Mouse (Mus musculus) hindbrain, embryonic 10.5 days (tissue): ENCODE measurements around the gene Prrg2. TPM values are rescaled to one million over a fixed set of nuclear protein-coding genes. Genes with fewer than 3 reads are reported as not detected.
A peak's percentile ranks its signal among the peaks of the same experiment; 100 is the strongest.

Experiments
- DNase-seq: peaks from one replicate; pipeline ENCODE4 v3.0.0-alpha.2; 2017; ENCODE audit warnings: low spot score
- H3K27ac ChIP-seq: fragments of 300-500 bp; sonication (generic); 2 replicates; pipeline ENCODE4 v1.5.1; 2016; ENCODE audit warnings: mild to moderate bottlenecking, moderate library complexity
- H3K27me3 ChIP-seq: fragments of 300-500 bp; sonication (generic); 2 replicates; pipeline ENCODE4 v1.6.1; 2016; ENCODE audit warnings: mild to moderate bottlenecking; ENCODE audit not compliant: poor library complexity, insufficient read depth, severe bottlenecking
- H3K36me3 ChIP-seq: fragments of 300-500 bp; sonication (generic); 2 replicates; pipeline ENCODE4 v1.6.1; 2016; ENCODE audit warnings: mild to moderate bottlenecking, moderate library complexity
- H3K4me1 ChIP-seq: fragments of 300-500 bp; sonication (generic); replicated peaks from 2 replicates; pipeline ENCODE4 v1.6.1; 2016; ENCODE audit warnings: mild to moderate bottlenecking
- H3K4me3 ChIP-seq: fragments of 300-500 bp; sonication (generic); 2 replicates; pipeline ENCODE4 v1.5.1; 2016; ENCODE audit warnings: mild to moderate bottlenecking, moderate library complexity
- H3K9me3 ChIP-seq: fragments of 300-500 bp; sonication (generic); 2 replicates; pipeline ENCODE4 v1.6.1; 2016; ENCODE audit warnings: mild to moderate bottlenecking, moderate library complexity
- WGBS: fragments of 180-500 bp; shearing (Covaris S2); methylation state at CpG from one replicate; pipeline ENCODE4 v1.1.7; 2016; 5-methylcytosine and 5-hydroxymethylcytosine counted together
- polyA plus RNA-seq: library from polyadenylated mRNA; unstranded; fragments of >200 nt; fragmentation: Nextera tagmentation; extraction: Ambion mirVana; gene quantifications from 2 replicates; pipeline ENCODE4 v1.2.1, GENCODE M21; 2016

Gene Prrg2
- polyA plus RNA-seq, 1 experiment from 2014 or later = 18.6 TPM

- Histone ChIP-seq H3K27me3 (no peaks in the 10 kb centered on the region), H3K4me1 (peaks cover 50% of the 10 kb centered on the region), H3K4me3 (peak overlapping the region; percentile 95), H3K9me3 (no peaks in the 10 kb centered on the region), H3K36me3 (peaks cover 52% of the 10 kb centered on the region), H3K27ac (peak overlapping the region; percentile 99)
- DNase-seq = peak; percentile 89
- WGBS = 2% methylated on average over 16 of the region's 16 CpGs
Measured at GRCm38 (mm10) chr7:45050945-45051600, 11.4 kb downstream of the Prrg2 start.

GRCm38 (mm10) chr7:45048923-45049657 lies 13.4 kb downstream of the Prrg2 start:
- Histone ChIP-seq H3K9me3 (no peaks in the 10 kb centered on the region), H3K36me3 (peaks cover 72% of the 10 kb centered on the region), H3K27ac (0 out of 2 replicates have a peak overlapping the region, but pooled peaks have one; percentile 40), H3K4me1 (peaks cover 43% of the 10 kb centered on the region), H3K4me3 (peak overlapping the region; percentile 95; the same call in 1 of the 2 replicates), H3K27me3 (no peaks in the 10 kb centered on the region)
- WGBS = 92% methylated on average over 23 of the region's 23 CpGs
- no peak for DNase-seq

DNA sequence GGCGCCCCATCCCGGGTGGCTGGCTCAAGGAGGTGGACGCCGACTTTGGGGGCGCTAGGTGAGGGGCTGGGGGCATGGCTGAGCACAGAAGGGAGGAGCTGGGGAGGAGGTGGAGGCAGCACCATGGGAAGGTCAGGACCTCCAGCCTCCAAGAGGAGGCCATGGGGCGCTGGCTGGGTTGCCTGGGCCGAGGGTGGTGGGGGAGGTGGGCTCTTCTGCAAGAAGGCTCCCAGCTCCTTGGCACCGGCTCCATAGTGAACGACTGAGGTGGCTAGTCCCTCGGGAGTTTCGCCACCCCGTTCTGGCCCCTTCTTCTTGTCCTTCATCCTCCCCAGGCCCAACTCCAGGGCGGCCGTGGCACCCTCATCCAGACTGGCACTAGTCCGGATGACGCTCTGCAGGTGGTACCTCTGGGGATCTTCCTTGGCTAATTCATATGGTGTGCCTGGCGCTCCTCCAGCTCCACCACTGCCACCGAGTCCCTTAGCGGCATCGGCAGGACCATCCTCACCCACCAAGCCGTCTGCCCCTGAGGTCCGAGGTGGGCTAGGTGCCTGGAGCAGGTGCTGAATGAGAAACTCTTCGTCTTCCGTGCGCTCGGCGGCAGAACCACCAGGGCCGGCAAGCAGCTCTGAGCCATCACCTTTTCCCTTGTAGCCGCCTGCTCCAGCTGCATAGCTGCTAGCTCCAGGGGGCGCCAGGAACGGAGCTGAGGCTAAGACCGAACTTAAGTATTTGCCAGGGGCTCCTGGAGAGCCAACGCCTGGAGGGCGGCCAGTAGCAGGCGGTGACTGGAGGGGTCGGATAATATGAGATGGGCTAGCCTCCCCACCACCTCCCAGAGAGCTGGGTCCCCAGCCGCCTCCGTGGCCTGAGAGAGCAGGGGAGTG lies 14.2 kb downstream of the Prrg2 start:
- Histone ChIP-seq H3K27ac (no peak overlapping the region), H3K4me3 (no peak overlapping the region), H3K27me3 (no peaks in the 10 kb centered on the region), H3K36me3 (peaks cover 80% of the 10 kb centered on the region), H3K9me3 (no peaks in the 10 kb centered on the region), H3K4me1 (peaks cover 36% of the 10 kb centered on the region)
- WGBS = 95% methylated on average over 38 of the region's 38 CpGs
- DNase-seq = no peak

- DNase-seq = no peak
- H3K4me1 ChIP-seq = peaks cover 36% of the 10 kb centered on the region
- no peak overlapping the region for H3K4me3 ChIP-seq
- H3K36me3 ChIP-seq = peaks cover 88% of the 10 kb centered on the region
- no peak overlapping the region for H3K27ac ChIP-seq
- no peaks in the 10 kb centered on the region for H3K9me3 ChIP-seq
- WGBS = 96% methylated on average over 14 of the region's 14 CpGs
- H3K27me3 ChIP-seq = no peaks in the 10 kb centered on the region
Measured at GRCm38 (mm10) chr7:45047491-45047890, 15.0 kb downstream of the Prrg2 start.

GRCm38 (mm10) chr7:45046853-45047350 lies 15.6 kb downstream of the Prrg2 start:
- Histone ChIP-seq H3K36me3 (peaks cover 94% of the 10 kb centered on the region), H3K27me3 (no peaks in the 10 kb centered on the region), H3K27ac (no peak overlapping the region), H3K4me3 (0 out of 2 replicates have a peak overlapping the region, but pooled peaks have one; percentile 9), H3K9me3 (no peaks in the 10 kb centered on the region), H3K4me1 (peaks cover 32% of the 10 kb centered on the region)
- no peak for DNase-seq
- 96% methylated on average over 26 of the region's 26 CpGs for WGBS

- no peak overlapping the region for H3K4me3 ChIP-seq
- WGBS = 94% methylated on average over 22 of the region's 22 CpGs
- H3K27ac ChIP-seq = peak overlapping the region; percentile 53; the same call in 1 of the 2 replicates
- no peak for DNase-seq
- H3K36me3 ChIP-seq = peaks cover 100% of the 10 kb centered on the region
- H3K4me1 ChIP-seq = peaks cover 21% of the 10 kb centered on the region
- no peaks in the 10 kb centered on the region for H3K27me3 ChIP-seq
- H3K9me3 ChIP-seq = no peaks in the 10 kb centered on the region
Measured at GRCm38 (mm10) chr7:45045741-45046140, 16.7 kb downstream of the Prrg2 start.

DNA sequence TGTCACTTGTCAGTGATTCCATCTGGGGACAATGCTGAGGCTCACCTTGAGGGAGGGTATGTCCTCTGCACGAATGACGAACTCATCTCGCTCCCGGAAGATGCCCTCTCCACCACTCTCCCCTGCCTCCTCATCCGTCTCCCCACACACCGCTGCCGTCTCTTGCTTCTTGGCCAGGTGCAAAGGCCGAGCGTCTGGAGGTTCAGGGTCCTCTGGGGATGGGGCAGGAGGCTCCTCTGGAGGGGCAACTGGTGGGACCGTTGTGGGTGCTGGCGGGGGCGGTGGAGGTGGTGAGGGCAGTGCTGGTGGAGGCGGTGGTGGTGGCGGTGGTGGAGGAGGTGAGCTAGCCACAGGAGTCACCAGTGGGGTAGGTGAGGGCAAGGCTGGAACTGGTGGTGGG lies 19.2 kb downstream of the Prrg2 start:
- no peaks in the 10 kb centered on the region for H3K9me3 ChIP-seq
- DNase-seq = no peak
- 96% methylated on average over 14 of the region's 14 CpGs for WGBS
- no peak overlapping the region for H3K27ac ChIP-seq
- 0 out of 2 replicates have a peak, but pooled peaks cover 4% of the 10 kb centered on the region for H3K4me1 ChIP-seq
- peaks cover 100% of the 10 kb centered on the region for H3K36me3 ChIP-seq
- H3K4me3 ChIP-seq = no peak overlapping the region
- H3K27me3 ChIP-seq = no peaks in the 10 kb centered on the region

DNA sequence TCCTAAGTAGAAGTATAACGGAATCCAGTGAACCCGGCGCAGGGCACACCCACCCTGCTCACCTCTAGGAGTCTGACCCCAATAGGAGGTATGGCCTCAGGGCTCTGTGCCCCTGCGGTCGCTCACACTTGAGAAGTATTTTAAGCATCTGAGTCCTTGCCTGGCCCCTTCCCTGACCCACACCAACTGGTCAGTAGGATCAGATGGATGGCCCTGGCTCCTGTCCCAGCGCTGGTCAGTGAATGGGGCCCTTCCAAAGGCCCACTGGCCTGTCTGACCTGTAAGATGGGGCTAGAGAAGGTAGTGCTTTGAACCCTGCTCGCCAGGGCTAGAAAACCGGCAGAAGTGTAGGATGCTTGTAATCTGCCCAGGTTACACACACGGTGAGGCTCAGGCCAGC lies 21.6 kb downstream of the Prrg2 start:
- no peak overlapping the region for H3K4me3 ChIP-seq
- no peak overlapping the region for H3K27ac ChIP-seq
- DNase-seq = no peak
- no peaks in the 10 kb centered on the region for H3K9me3 ChIP-seq
- peaks cover 100% of the 10 kb centered on the region for H3K36me3 ChIP-seq
- no peaks in the 10 kb centered on the region for H3K27me3 ChIP-seq
- H3K4me1 ChIP-seq = no peaks in the 10 kb centered on the region
- 92% methylated on average over 9 of the region's 9 CpGs for WGBS

DNA sequence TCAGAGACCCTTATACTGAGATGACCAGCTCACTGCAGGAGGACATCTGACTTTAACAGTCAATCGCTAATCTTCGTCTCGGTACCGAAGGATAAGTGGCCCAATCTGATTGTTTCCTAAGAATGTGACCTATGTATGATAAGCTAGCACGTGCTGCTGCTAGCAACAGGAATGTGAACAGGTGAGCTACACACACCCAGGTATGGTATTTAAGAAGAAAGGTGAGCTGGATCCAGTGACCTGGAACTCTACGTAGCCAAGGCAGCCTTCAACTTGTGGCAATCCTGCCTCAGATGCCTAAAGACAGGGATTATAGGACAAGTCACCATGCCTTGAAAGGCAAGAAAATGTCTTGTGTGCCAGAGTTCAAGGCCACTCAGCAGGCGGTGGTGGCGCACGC lies 24.1 kb downstream of the Prrg2 start:
- no peaks in the 10 kb centered on the region for H3K9me3 ChIP-seq
- 95% methylated on average over 9 of the region's 9 CpGs for WGBS
- H3K4me1 ChIP-seq = no peaks in the 10 kb centered on the region
- no peak overlapping the region for H3K27ac ChIP-seq
- DNase-seq = no peak
- H3K36me3 ChIP-seq = peaks cover 100% of the 10 kb centered on the region
- no peaks in the 10 kb centered on the region for H3K27me3 ChIP-seq
- H3K4me3 ChIP-seq = no peak overlapping the region

- no peaks in the 10 kb centered on the region for H3K27me3 ChIP-seq
- no peaks in the 10 kb centered on the region for H3K9me3 ChIP-seq
- H3K4me1 ChIP-seq = no peaks in the 10 kb centered on the region
- H3K27ac ChIP-seq = no peak overlapping the region
- 72% methylated on average over 7 of the region's 7 CpGs for WGBS
- peak; percentile 59 for DNase-seq
- peaks cover 100% of the 10 kb centered on the region for H3K36me3 ChIP-seq
- H3K4me3 ChIP-seq = no peak overlapping the region
Measured at GRCm38 (mm10) chr7:45037720-45038361, 24.6 kb downstream of the Prrg2 start.

DNA sequence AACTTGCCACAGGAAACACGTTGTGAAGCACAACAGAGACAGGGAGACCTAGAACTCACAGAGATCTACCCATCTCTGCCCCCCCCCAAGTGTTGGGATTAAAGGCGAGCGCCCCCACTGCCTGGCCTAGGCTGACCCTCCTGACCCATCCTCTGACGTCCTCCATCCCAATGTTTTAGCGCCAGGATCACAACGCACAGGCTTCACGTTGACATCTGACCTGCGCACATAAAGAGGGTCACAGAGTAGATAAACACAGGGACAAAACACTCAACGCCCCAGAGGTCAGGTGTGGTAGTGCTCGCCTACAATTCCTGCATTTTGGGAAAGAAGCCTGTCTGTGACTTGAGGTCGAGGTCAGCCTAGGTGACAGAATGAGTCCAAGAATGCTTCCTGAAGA lies 25.8 kb downstream of the Prrg2 start:
- 88% methylated on average over 11 of the region's 11 CpGs for WGBS
- Histone ChIP-seq H3K27me3 (no peaks in the 10 kb centered on the region), H3K4me1 (no peaks in the 10 kb centered on the region), H3K9me3 (no peaks in the 10 kb centered on the region), H3K4me3 (no peak overlapping the region), H3K27ac (no peak overlapping the region), H3K36me3 (peaks cover 100% of the 10 kb centered on the region)
- DNase-seq = no peak

GRCm38 (mm10) chr7:45035631-45036030 lies 26.8 kb downstream of the Prrg2 start:
- Histone ChIP-seq H3K36me3 (peaks cover 100% of the 10 kb centered on the region), H3K4me3 (no peak overlapping the region), H3K4me1 (no peaks in the 10 kb centered on the region), H3K27ac (no peak overlapping the region), H3K9me3 (no peaks in the 10 kb centered on the region), H3K27me3 (no peaks in the 10 kb centered on the region)
- 90% methylated on average over 3 of the region's 3 CpGs for WGBS
- no peak for DNase-seq
